Mouse (Mus musculus) neural tube, embryonic 13.5 days (tissue): ENCODE results near the gene Mybl2. TPM values are rescaled to one million over a fixed set of nuclear protein-coding genes. Genes with fewer than 3 reads are reported as not detected.

ENCODE experiments used
- ATAC-seq: fragments of 200-750 bp; cut with Nextera tagmentation; 2 replicates; pipeline ENCODE4 v1.8.0; 2017; ENCODE audit warnings: low read depth, mild to moderate bottlenecking, moderate TSS enrichment, moderate library complexity
- H3K27ac ChIP-seq: fragments of 300-500 bp; sonication (generic); replicated peaks from 2 replicates; pipeline ENCODE4 v1.5.1; 2015; ENCODE audit warnings: moderate library complexity, mild to moderate bottlenecking, inconsistent platforms
- H3K27me3 ChIP-seq: fragments of 300-500 bp; sonication (generic); 2 replicates; pipeline ENCODE4 v1.6.1; 2015; ENCODE audit warnings: mild to moderate bottlenecking, inconsistent platforms
- H3K36me3 ChIP-seq: fragments of 300-500 bp; sonication (generic); 2 replicates; pipeline ENCODE4 v1.6.1; 2015; ENCODE audit warnings: mild to moderate bottlenecking, inconsistent platforms
- H3K4me1 ChIP-seq: fragments of 300-500 bp; sonication (generic); replicated peaks from 2 replicates; pipeline ENCODE4 v1.6.1; 2015; ENCODE audit warnings: inconsistent platforms
- H3K4me2 ChIP-seq: fragments of 300-500 bp; sonication (generic); 2 replicates; pipeline ENCODE4 v1.6.1; 2015; ENCODE audit warnings: inconsistent platforms, mild to moderate bottlenecking, moderate library complexity
- H3K4me3 ChIP-seq: fragments of 300-500 bp; sonication (generic); 2 replicates; pipeline ENCODE4 v1.5.1; 2015; ENCODE audit warnings: mild to moderate bottlenecking, inconsistent platforms
- H3K9ac ChIP-seq: fragments of 300-500 bp; sonication (generic); 2 replicates; pipeline ENCODE4 v1.6.1; 2015; ENCODE audit warnings: moderate library complexity, mild to moderate bottlenecking, inconsistent platforms
- H3K9me3 ChIP-seq: fragments of 300-500 bp; sonication (generic); 2 replicates; pipeline ENCODE4 v1.6.1; 2016; ENCODE audit warnings: inconsistent platforms
- WGBS: fragments of 180-500 bp; shearing (Covaris S2); methylation state at CpG from one replicate; pipeline ENCODE4 v1.1.7; 2015; 5-methylcytosine and 5-hydroxymethylcytosine counted together
- polyA plus RNA-seq: library from polyadenylated mRNA; unstranded; fragments of >200 nt; fragmentation: Nextera tagmentation; extraction: Ambion mirVana; gene quantifications from 2 replicates; pipeline ENCODE4 v1.2.1, GENCODE M21; 2015

Gene Mybl2
- polyA plus RNA-seq, 1 experiment from 2014 or later: 4.2 TPM

DNA sequence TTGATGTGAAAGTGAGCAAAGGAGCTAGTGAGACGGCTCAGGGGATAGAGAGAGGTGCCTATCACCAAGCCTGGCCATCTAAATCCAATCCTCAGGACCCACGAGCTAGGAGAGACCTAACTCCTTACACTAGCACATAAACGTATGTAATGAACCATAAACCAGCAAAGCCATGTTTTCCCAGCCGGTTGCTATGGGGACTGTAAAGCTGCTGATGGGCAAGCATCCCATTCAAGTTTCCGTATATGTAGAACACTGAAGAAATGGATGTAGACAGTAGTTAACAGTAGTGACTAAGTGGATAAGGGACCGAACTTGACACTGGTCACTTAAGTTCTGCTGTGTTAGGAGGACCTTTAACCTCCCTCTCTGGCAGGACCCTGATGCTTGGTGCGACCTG, 19.5 kb downstream of the Mybl2 start:
- H3K4me3 ChIP-seq: no peak overlapping the region
- H3K4me2 ChIP-seq: no peak overlapping the region
- H3K4me1 ChIP-seq: no peaks in the 10 kb centered on the region
- no peaks in the 10 kb centered on the region for H3K9me3 ChIP-seq
- no peak for ATAC-seq
- no peak overlapping the region for H3K9ac ChIP-seq
- H3K36me3 ChIP-seq: peaks cover 6% of the 10 kb centered on the region; the same call in 1 of the 2 replicates
- WGBS: 81% methylated on average over 7 of the region's 7 CpGs
- no peaks in the 10 kb centered on the region for H3K27me3 ChIP-seq
- no peak overlapping the region for H3K27ac ChIP-seq

- Histone ChIP-seq H3K4me3 (no peak overlapping the region), H3K27me3 (no peaks in the 10 kb centered on the region), H3K9me3 (no peaks in the 10 kb centered on the region), H3K9ac (no peak overlapping the region), H3K4me1 (no peaks in the 10 kb centered on the region), H3K4me2 (no peak overlapping the region), H3K36me3 (peaks cover 6% of the 10 kb centered on the region; the same call in 1 of the 2 replicates), H3K27ac (no peak overlapping the region)
- 92% methylated on average over 12 of the region's 12 CpGs for whole genome bisulfite sequencing
- no peak for ATAC-seq
These were observed 20.3 kb downstream of the Mybl2 start for GRCm38 (mm10) chr2:163074808-163075207.

DNA sequence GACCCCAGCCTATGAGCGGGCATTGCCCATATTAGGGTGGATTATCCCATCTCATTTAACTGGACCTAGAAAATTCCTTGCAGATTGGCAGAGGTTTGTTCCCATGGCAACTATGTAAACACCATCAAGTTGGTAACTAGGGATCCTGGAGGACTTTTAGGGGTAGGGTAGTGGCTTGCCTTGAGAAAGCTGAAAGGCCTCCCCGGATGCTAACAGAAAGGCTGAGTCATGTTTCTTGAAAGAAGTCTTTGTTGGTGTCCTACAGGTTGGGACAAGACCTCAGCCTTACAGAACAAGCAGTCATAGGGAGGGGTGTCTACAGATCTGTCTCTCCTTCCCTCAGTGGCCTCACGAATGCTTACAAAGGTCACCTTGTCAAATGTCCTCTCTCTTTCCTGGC, 20.7 kb downstream of the Mybl2 start:
- H3K36me3 ChIP-seq: peaks cover 6% of the 10 kb centered on the region; the same call in 1 of the 2 replicates
- no peaks in the 10 kb centered on the region for H3K4me1 ChIP-seq
- no peak overlapping the region for H3K4me3 ChIP-seq
- H3K27ac ChIP-seq: no peak overlapping the region
- WGBS: 85% methylated on average over 3 of the region's 3 CpGs
- no peak overlapping the region for H3K9ac ChIP-seq
- no peak overlapping the region for H3K4me2 ChIP-seq
- no peaks in the 10 kb centered on the region for H3K27me3 ChIP-seq
- H3K9me3 ChIP-seq: no peaks in the 10 kb centered on the region
- no peak for ATAC-seq

GRCm38 (mm10) chr2:163079041-163079440, 24.6 kb downstream of the Mybl2 start:
- Histone ChIP-seq H3K27ac (no peak overlapping the region), H3K9ac (no peak overlapping the region), H3K4me2 (no peak overlapping the region), H3K4me3 (no peak overlapping the region), H3K4me1 (no peaks in the 10 kb centered on the region), H3K36me3 (no peaks in the 10 kb centered on the region), H3K27me3 (no peaks in the 10 kb centered on the region), H3K9me3 (no peaks in the 10 kb centered on the region)
- 93% methylated on average over 4 of the region's 4 CpGs for WGBS
- no peak for ATAC-seq

- no peak overlapping the region for H3K27ac ChIP-seq
- no peaks in the 10 kb centered on the region for H3K36me3 ChIP-seq
- no peaks in the 10 kb centered on the region for H3K4me1 ChIP-seq
- H3K9ac ChIP-seq: no peak overlapping the region
- H3K4me2 ChIP-seq: no peak overlapping the region
- H3K4me3 ChIP-seq: no peak overlapping the region
- ATAC-seq: no peak
- 78% methylated on average over 5 of the region's 5 CpGs for WGBS
- no peaks in the 10 kb centered on the region for H3K27me3 ChIP-seq
- no peaks in the 10 kb centered on the region for H3K9me3 ChIP-seq
These were observed 28.1 kb downstream of the Mybl2 start for GRCm38 (mm10) chr2:163082591-163082990.

GRCm38 (mm10) chr2:163084519-163084918, 30.0 kb downstream of the Mybl2 start:
- ATAC-seq: no peak
- Histone ChIP-seq H3K27ac (no peak overlapping the region), H3K9ac (no peak overlapping the region), H3K27me3 (no peaks in the 10 kb centered on the region), H3K9me3 (no peaks in the 10 kb centered on the region), H3K4me2 (no peak overlapping the region), H3K36me3 (no peaks in the 10 kb centered on the region), H3K4me1 (no peaks in the 10 kb centered on the region), H3K4me3 (no peak overlapping the region)
- 95% methylated on average over 3 of the region's 3 CpGs for WGBS

GRCm38 (mm10) chr2:163085047-163085446, 30.6 kb downstream of the Mybl2 start:
- Histone ChIP-seq H3K4me1 (no peaks in the 10 kb centered on the region), H3K36me3 (no peaks in the 10 kb centered on the region), H3K27ac (no peak overlapping the region), H3K9ac (no peak overlapping the region), H3K4me2 (no peak overlapping the region), H3K9me3 (no peaks in the 10 kb centered on the region), H3K4me3 (no peak overlapping the region), H3K27me3 (no peaks in the 10 kb centered on the region)
- ATAC-seq: no peak
- 86% methylated on average over 6 of the region's 6 CpGs for WGBS

DNA sequence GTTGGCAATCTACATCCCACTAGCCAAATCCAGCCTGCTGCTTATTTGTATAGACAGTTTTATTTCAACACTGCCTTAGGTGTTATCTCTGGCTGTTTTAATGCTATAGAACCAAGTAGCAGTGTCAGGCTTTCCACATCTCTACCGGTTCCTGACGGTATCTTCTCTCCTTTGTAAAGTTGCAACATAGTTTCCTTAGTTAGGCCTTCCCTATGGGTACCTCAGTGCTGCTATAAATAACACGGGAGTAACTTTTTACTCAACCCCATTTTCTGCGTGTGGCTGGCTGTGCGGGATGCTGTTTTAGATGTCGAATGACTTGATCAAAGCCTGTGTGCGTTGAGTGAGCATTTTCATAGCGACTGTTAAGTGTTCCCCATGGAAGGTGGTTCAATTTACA, 32.1 kb downstream of the Mybl2 start:
- Histone ChIP-seq H3K9me3 (no peaks in the 10 kb centered on the region), H3K36me3 (no peaks in the 10 kb centered on the region), H3K9ac (no peak overlapping the region), H3K27me3 (no peaks in the 10 kb centered on the region), H3K27ac (no peak overlapping the region), H3K4me2 (no peak overlapping the region), H3K4me1 (no peaks in the 10 kb centered on the region), H3K4me3 (no peak overlapping the region)
- no peak for ATAC-seq
- WGBS: 80% methylated on average over 8 of the region's 8 CpGs

GRCm38 (mm10) chr2:163087728-163088127, 33.2 kb downstream of the Mybl2 start, which contains the start of gene Gtsf1l:
Gene Gtsf1l (minus strand): TSS chr2:163087855.
- Histone ChIP-seq H3K4me3 (no peak within 1 kb of the TSS), H3K4me1 (no peaks in the 10 kb centered on the region), H3K9me3 (no peaks in the 10 kb centered on the region), H3K27me3 (no peaks in the 10 kb centered on the region), H3K4me2 (no peak within 1 kb of the TSS), H3K27ac (no peak within 1 kb of the TSS), H3K9ac (no peak within 1 kb of the TSS), H3K36me3 (no peaks in the 10 kb centered on the region)
- WGBS: 88% methylated on average over 9 of the region's 9 CpGs
- no peak for ATAC-seq

DNA sequence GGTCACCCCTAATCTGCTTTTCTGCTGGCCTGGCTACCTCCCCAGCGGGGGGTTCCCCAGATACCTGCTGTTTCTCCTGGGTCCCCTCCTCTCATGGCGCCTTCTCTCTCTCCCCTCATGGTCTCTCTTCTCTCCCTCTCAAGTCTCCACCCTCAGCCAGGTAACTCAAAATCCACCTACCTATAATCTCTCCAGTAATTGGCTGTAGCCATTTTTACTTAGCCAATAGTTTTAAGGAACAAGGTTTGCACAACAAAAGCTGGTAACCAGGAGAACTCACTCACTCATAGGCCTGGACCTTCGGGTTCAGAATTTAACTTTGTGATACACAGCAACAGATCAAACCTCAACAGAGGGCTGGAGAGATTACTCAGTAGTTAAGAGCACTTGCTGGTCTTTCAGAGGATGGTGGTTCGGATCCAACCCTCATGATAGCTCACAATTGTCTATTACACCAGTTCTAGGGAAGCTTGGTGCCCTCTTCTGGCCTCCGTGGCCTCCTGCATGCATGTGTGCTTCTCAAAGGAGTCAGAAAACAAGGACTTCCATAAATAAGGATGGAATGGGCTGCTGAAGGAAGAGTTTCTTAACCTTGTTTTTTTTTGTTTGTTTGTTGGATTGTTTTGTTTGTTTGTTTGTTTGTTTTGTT, 35.1 kb downstream of the Mybl2 start:
- no peaks in the 10 kb centered on the region for H3K4me1 ChIP-seq
- H3K4me3 ChIP-seq: no peak overlapping the region
- ATAC-seq: no peak
- no peak overlapping the region for H3K4me2 ChIP-seq
- H3K9me3 ChIP-seq: no peaks in the 10 kb centered on the region
- H3K36me3 ChIP-seq: no peaks in the 10 kb centered on the region
- WGBS: 73% methylated on average over 5 of the region's 5 CpGs
- no peak overlapping the region for H3K9ac ChIP-seq
- H3K27ac ChIP-seq: no peak overlapping the region
- no peaks in the 10 kb centered on the region for H3K27me3 ChIP-seq

- H3K36me3 ChIP-seq: no peaks in the 10 kb centered on the region
- peaks cover 21% of the 10 kb centered on the region for H3K27me3 ChIP-seq
- H3K4me2 ChIP-seq: no peak overlapping the region
- WGBS: 91% methylated on average over 10 of the region's 10 CpGs
- H3K27ac ChIP-seq: no peak overlapping the region
- H3K4me1 ChIP-seq: peaks cover 9% of the 10 kb centered on the region
- no peak for ATAC-seq
- no peak overlapping the region for H3K4me3 ChIP-seq
- no peaks in the 10 kb centered on the region for H3K9me3 ChIP-seq
- H3K9ac ChIP-seq: no peak overlapping the region
These were observed 40.4 kb downstream of the Mybl2 start for GRCm38 (mm10) chr2:163094909-163095308.

GRCm38 (mm10) chr2:163095784-163096183, 41.3 kb downstream of the Mybl2 start:
- Histone ChIP-seq H3K4me3 (no peak overlapping the region), H3K27me3 (peaks cover 30% of the 10 kb centered on the region), H3K9me3 (no peaks in the 10 kb centered on the region), H3K27ac (no peak overlapping the region), H3K9ac (no peak overlapping the region), H3K4me2 (no peak overlapping the region), H3K4me1 (peaks cover 13% of the 10 kb centered on the region), H3K36me3 (no peaks in the 10 kb centered on the region)
- ATAC-seq: no peak
- 70% methylated on average over 3 of the region's 3 CpGs for WGBS

DNA sequence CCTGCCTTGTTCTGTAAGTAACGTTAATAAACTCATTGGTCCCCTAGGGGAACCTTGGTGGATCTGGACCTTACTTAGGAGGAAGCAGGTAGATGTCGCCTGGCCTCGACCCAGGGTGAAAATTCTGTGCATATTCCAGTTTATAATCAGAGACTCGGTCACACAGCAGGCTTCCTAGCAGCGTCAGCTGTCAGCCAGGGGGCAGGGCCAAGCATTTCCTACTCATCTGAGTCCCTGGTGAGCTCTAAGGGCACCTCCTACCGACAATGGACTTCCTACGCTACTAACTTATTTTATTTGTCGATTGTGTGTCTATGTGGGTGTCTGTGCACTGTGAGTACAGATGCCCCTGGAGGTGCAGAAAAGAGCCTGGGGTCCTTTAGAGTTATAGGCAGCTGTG, 45.4 kb downstream of the Mybl2 start:
- no peak overlapping the region for H3K4me3 ChIP-seq
- H3K9me3 ChIP-seq: no peaks in the 10 kb centered on the region
- H3K4me2 ChIP-seq: no peak overlapping the region
- 0 out of 2 replicates have a peak overlapping the region, but pooled peaks have one; percentile 9 for H3K27ac ChIP-seq
- no peak overlapping the region for H3K9ac ChIP-seq
- 45% methylated on average over 8 of the region's 8 CpGs for WGBS
- peaks cover 18% of the 10 kb centered on the region for H3K4me1 ChIP-seq
- H3K36me3 ChIP-seq: no peaks in the 10 kb centered on the region
- H3K27me3 ChIP-seq: peaks cover 55% of the 10 kb centered on the region
- no peak for ATAC-seq
